Mouse (Mus musculus) MEL (cell line): Measurements from ENCODE around the gene Rsph1. TPM values are rescaled to one million over a fixed set of nuclear protein-coding genes. Genes with fewer than 3 reads are reported as not detected.

ENCODE experiments used
- DNase-seq: peaks from one replicate; pipeline ENCODE4 v3.0.0; 2011; ENCODE audit warnings: low read depth, low spot score
- H3K27ac ChIP-seq: 2 replicates; pipeline ENCODE4 v1.5.1; 2012; ENCODE audit warnings: low read depth, mild to moderate bottlenecking, control low read depth, low read length, moderate library complexity; ENCODE audit not compliant: control insufficient read depth
- H3K27me3 ChIP-seq, 2 experiments: fragments of 150-350 bp in 1 of 2; sonication (generic) in 1 of 2; 2 replicates each; pipeline ENCODE4 v1.6.1; 2012; ENCODE audit warnings: low read length in 2 of 2, mild to moderate bottlenecking in 2 of 2, improper control_type of control experiment in 1 of 2, moderate library complexity in 1 of 2; ENCODE audit not compliant: insufficient read depth in 2 of 2, control insufficient read depth in 1 of 2
- H3K36me3 ChIP-seq, 2 experiments: 2 replicates each; pipeline ENCODE4 v1.6.1; 2012 to 2014; ENCODE audit warnings: low read length in 2 of 2, improper control_type of control experiment in 1 of 2, inconsistent platforms in 1 of 2, mild to moderate bottlenecking in 1 of 2; ENCODE audit not compliant: insufficient read depth in 2 of 2, control insufficient read depth in 1 of 2
- H3K4me1 ChIP-seq, 2 experiments: fragments of 150-350 bp in 1 of 2; sonication (generic) in 1 of 2; 2 replicates each; pipeline ENCODE4 v1.6.1; 2012; ENCODE audit warnings: low read length in 2 of 2, improper control_type of control experiment in 1 of 2, mild to moderate bottlenecking in 1 of 2; ENCODE audit not compliant: insufficient read depth in 2 of 2, control insufficient read depth in 1 of 2
- H3K4me3 ChIP-seq, 2 experiments: fragments of 150-350 bp in 1 of 2; sonication (generic) in 1 of 2; 2 replicates each; pipeline ENCODE4 v1.5.1; 2012; ENCODE audit warnings: low read depth in 2 of 2, low read length in 2 of 2, mild to moderate bottlenecking in 2 of 2, moderate library complexity in 2 of 2, control low read depth in 1 of 2, improper control_type of control experiment in 1 of 2; ENCODE audit not compliant: control insufficient read depth in 1 of 2, insufficient read depth in 1 of 2
- H3K79me2 ChIP-seq: 2 replicates; pipeline ENCODE4 v1.6.1; 2012; ENCODE audit warnings: mild to moderate bottlenecking, low read length, moderate library complexity; ENCODE audit not compliant: control insufficient read depth, poor library complexity, insufficient read depth
- H3K9ac ChIP-seq: 2 replicates; pipeline ENCODE4 v1.6.1; 2012; ENCODE audit warnings: low read depth, mild to moderate bottlenecking, control low read depth, low read length, moderate library complexity; ENCODE audit not compliant: control insufficient read depth, poor library complexity, severe bottlenecking
- H3K9me3 ChIP-seq: fragments of 150-350 bp; sonication (generic); replicated peaks from 2 replicates; pipeline ENCODE4 v1.6.1; 2012; ENCODE audit warnings: mild to moderate bottlenecking, low read length, improper control_type of control experiment, moderate library complexity; ENCODE audit not compliant: insufficient read depth
- CHD1 ChIP-seq: IDR thresholded peaks from 2 replicates; pipeline ENCODE4 v1.6.1; 2012; ENCODE audit warnings: low read depth, mild to moderate bottlenecking, inconsistent platforms, low read length, improper control_type of control experiment
- CHD2 ChIP-seq: IDR thresholded peaks from 2 replicates; pipeline ENCODE4 v1.6.1; 2011; ENCODE audit warnings: low read length, improper control_type of control experiment
- CTCF ChIP-seq, 3 experiments: IDR thresholded peaks in 2 of 3; conservative IDR thresholded peaks in 1 of 3; 2 replicates each; pipeline ENCODE4 v1.5.1; 2011 to 2012; ENCODE audit warnings: low read length in 3 of 3, low read depth in 2 of 3, mild to moderate bottlenecking in 2 of 3, improper control_type of control experiment in 1 of 3, inconsistent platforms in 1 of 3, mixed read lengths in 1 of 3, moderate library complexity in 1 of 3; ENCODE audit not compliant: control insufficient read depth in 1 of 3, insufficient read depth in 1 of 3, poor library complexity in 1 of 3, severe bottlenecking in 1 of 3
- E2F4 ChIP-seq: IDR thresholded peaks from 2 replicates; pipeline ENCODE4 v1.6.1; 2011; ENCODE audit warnings: low read depth, low read length, improper control_type of control experiment, borderline replicate concordance
- ELF1 ChIP-seq: IDR thresholded peaks from 2 replicates; pipeline ENCODE4 v1.6.1; 2014; ENCODE audit warnings: low read depth, mild to moderate bottlenecking, inconsistent platforms, low read length, improper control_type of control experiment, moderate library complexity
- EP300 ChIP-seq, 2 experiments: IDR thresholded peaks; 2 replicates each; pipeline ENCODE4 v1.6.1; 2011; ENCODE audit warnings: improper control_type of control experiment in 2 of 2, low read length in 2 of 2, low read depth in 1 of 2, mild to moderate bottlenecking in 1 of 2
- ETS1 ChIP-seq: IDR thresholded peaks from 2 replicates; pipeline ENCODE4 v1.6.1; 2012; ENCODE audit warnings: low read depth, mild to moderate bottlenecking, inconsistent platforms, low read length, improper control_type of control experiment, moderate library complexity
- GATA1 ChIP-seq: IDR thresholded peaks from 2 replicates; pipeline ENCODE4 v1.6.1; 2011; ENCODE audit warnings: low read depth, low read length, improper control_type of control experiment
- HCFC1 ChIP-seq: IDR thresholded peaks from 2 replicates; pipeline ENCODE4 v1.6.1; 2012; ENCODE audit warnings: low read depth, mild to moderate bottlenecking, inconsistent platforms, low read length, improper control_type of control experiment, moderate library complexity
- KAT2A ChIP-seq: conservative IDR thresholded peaks from 2 replicates; pipeline ENCODE4 v1.6.1; 2012; ENCODE audit warnings: low read depth, low read length, improper control_type of control experiment, inconsistent platforms
- MAZ ChIP-seq: IDR thresholded peaks from 2 replicates; pipeline ENCODE4 v1.6.1; 2012; ENCODE audit warnings: low read depth, mild to moderate bottlenecking, inconsistent platforms, low read length, improper control_type of control experiment
- MXI1 ChIP-seq: IDR thresholded peaks from 2 replicates; pipeline ENCODE4 v1.6.1; 2011; ENCODE audit warnings: mild to moderate bottlenecking, low read depth, low read length, improper control_type of control experiment
- MYB ChIP-seq: IDR thresholded peaks from 2 replicates; pipeline ENCODE4 v1.6.1; 2011; ENCODE audit warnings: mild to moderate bottlenecking, low read depth, low read length, improper control_type of control experiment
- NELFE ChIP-seq: IDR thresholded peaks from 2 replicates; pipeline ENCODE4 v1.6.1; 2011; ENCODE audit warnings: low read depth, low read length, improper control_type of control experiment
- NRF1 ChIP-seq: IDR thresholded peaks from 2 replicates; pipeline ENCODE4 v1.6.1; 2014; ENCODE audit warnings: low read depth, mild to moderate bottlenecking, inconsistent platforms, low read length, improper control_type of control experiment, moderate library complexity; ENCODE audit not compliant: poor library complexity, insufficient read depth, severe bottlenecking
- POLR2A ChIP-seq, 2 experiments: IDR thresholded peaks; 2 replicates each; pipeline ENCODE4 v1.6.1; 2011 to 2012; ENCODE audit warnings: low read length in 2 of 2, mild to moderate bottlenecking in 2 of 2, control low read depth in 1 of 2, improper control_type of control experiment in 1 of 2, low read depth in 1 of 2, moderate library complexity in 1 of 2; ENCODE audit not compliant: control insufficient read depth in 1 of 2, insufficient read depth in 1 of 2, poor library complexity in 1 of 2
- POLR2AphosphoS2 ChIP-seq: IDR thresholded peaks from 2 replicates; pipeline ENCODE4 v1.6.1; 2011; ENCODE audit warnings: low read length, improper control_type of control experiment
- RAD21 ChIP-seq: IDR thresholded peaks from 2 replicates; pipeline ENCODE4 v1.6.1; 2011; ENCODE audit warnings: mild to moderate bottlenecking, low read depth, low read length, improper control_type of control experiment
- RCOR1 ChIP-seq: IDR thresholded peaks from 2 replicates; pipeline ENCODE4 v1.6.1; 2012; ENCODE audit warnings: low read depth, mild to moderate bottlenecking, inconsistent platforms, low read length, improper control_type of control experiment
- SIN3A ChIP-seq: IDR thresholded peaks from 2 replicates; pipeline ENCODE4 v1.6.1; 2012; ENCODE audit warnings: low read length, improper control_type of control experiment, inconsistent platforms
- SMC3 ChIP-seq: IDR thresholded peaks from 2 replicates; pipeline ENCODE4 v1.6.1; 2011; ENCODE audit warnings: low read depth, low read length, improper control_type of control experiment
- TCF12 ChIP-seq: IDR thresholded peaks from 2 replicates; pipeline ENCODE4 v1.6.1; 2014; ENCODE audit warnings: low read depth, mild to moderate bottlenecking, inconsistent platforms, low read length, improper control_type of control experiment, moderate library complexity
- USF1 ChIP-seq: IDR thresholded peaks from 2 replicates; pipeline ENCODE4 v1.6.1; 2014; ENCODE audit warnings: low read depth, mild to moderate bottlenecking, inconsistent platforms, low read length, improper control_type of control experiment, moderate library complexity
- ZC3H11A ChIP-seq: IDR thresholded peaks from 2 replicates; pipeline ENCODE4 v1.6.1; 2012; ENCODE audit warnings: low read depth, mild to moderate bottlenecking, inconsistent platforms, low read length, improper control_type of control experiment
- ZKSCAN1 ChIP-seq: IDR thresholded peaks from 2 replicates; pipeline ENCODE4 v1.6.1; 2012; ENCODE audit warnings: low read depth, mild to moderate bottlenecking, inconsistent platforms, low read length, improper control_type of control experiment, moderate library complexity
- ZNF384 ChIP-seq: IDR thresholded peaks from 2 replicates; pipeline ENCODE4 v1.6.1; 2012; ENCODE audit warnings: low read depth, mild to moderate bottlenecking, inconsistent platforms, low read length, improper control_type of control experiment
- polyA plus RNA-seq, 2 experiments: library from polyadenylated mRNA; stranded (reverse) in 1 of 2; unstranded in 1 of 2; fragments of >175 nt in 1 of 2; fragments of >200 nt in 1 of 2; gene quantifications; 2 replicates each; pipeline versions ENCODE4 v1.2.1 to v1.2.4; 2012; ENCODE audit warnings: low replicate concordance in 2 of 2, low read depth in 1 of 2; ENCODE audit not compliant: insufficient read length in 2 of 2, insufficient read depth in 1 of 2, missing spikeins in 1 of 2
- total RNA-seq: library from RNA; depleted of rRNA; stranded (reverse); fragments of 300-350 nt; gene quantifications from 2 replicates; pipeline ENCODE4 v1.2.3, GENCODE M21; 2012

Rsph1 gene
- total and polyA plus RNA-seq, 3 experiments, result 1.3 to 3.6 TPM; not detected in 1

- peak; percentile 65 for TF ChIP-seq HCFC1
- TF ChIP-seq KAT2A, result no peak
- no peak for TF ChIP-seq CHD1
- TF ChIP-seq, all 39 proteins: peak for 10
These were observed 18.2 kb upstream of the Rsph1 start (continued) for GRCm38 (mm10) chr17:31295215-31295891.

GRCm38 (mm10) chr17:31294363-31295214 is 17.4 kb upstream of the Rsph1 start:
- Histone ChIP-seq H3K36me3 (peaks cover 0 to 19% of the 10 kb centered on the region in 2 experiments; a peak in 2 of 4 replicates), H3K79me2 (peaks cover 9% of the 10 kb centered on the region), H3K4me1 (peaks cover 11 to 31% of the 10 kb centered on the region in 2 experiments), H3K9ac (peak overlapping the region; percentile 91), H3K9me3 (no peaks in the 10 kb centered on the region), H3K4me3 (peak overlapping the region; percentile 17 to 57; a peak in 3 of 4 replicates), H3K27ac (peak overlapping the region; percentile 88), H3K27me3 (no peaks in the 10 kb centered on the region)
- TF ChIP-seq NRF1, result no peak
- peak in 1 of 2 experiments; percentile 28; a peak in 1 of 4 replicates for TF ChIP-seq EP300 (IDR thresholded peaks at IDR 0.05; ENCODE audit: low read depth in 1 of 2, low read length in 2 of 2)
- peak; percentile 70 for TF ChIP-seq SIN3A
- TF ChIP-seq SMC3, result no peak; the same call in 1 of the 2 replicates
- TF ChIP-seq ELF1, result peak; percentile 45; the same call in 1 of the 2 replicates
- no peak for TF ChIP-seq CHD2
- TF ChIP-seq ETS1, result 0 out of 2 replicates have a peak, but pooled peaks have one; percentile 21
- no peak for TF ChIP-seq ZKSCAN1
- no peak for TF ChIP-seq USF1
- no peak for TF ChIP-seq MYB
- no peak for TF ChIP-seq E2F4
- TF ChIP-seq ZNF384, result no peak
- TF ChIP-seq ZC3H11A, result no peak
- peak; percentile 24 to 81 (median 57); a peak in 5 of 6 replicates for TF ChIP-seq CTCF (IDR thresholded peaks at IDR 0.05 in 2 of 3, conservative IDR thresholded peaks at IDR 0.05 in 1 of 3; ENCODE audit: control insufficient read depth in 1 of 3, insufficient read depth in 1 of 3, low read depth in 2 of 3, low read length in 3 of 3, poor library complexity in 1 of 3, severe bottlenecking in 1 of 3)
- TF ChIP-seq MXI1, result peak; percentile 23; the same call in 1 of the 2 replicates
- TF ChIP-seq GATA1, result 0 out of 2 replicates have a peak, but pooled peaks have one; percentile 1
- no peak; the same call in 1 of the 2 replicates for TF ChIP-seq MAZ
- 0 out of 4 replicates have a peak, but pooled peaks of 1 of the 2 experiments have one; percentile 34 for TF ChIP-seq POLR2A (IDR thresholded peaks at IDR 0.05; ENCODE audit: control insufficient read depth in 1 of 2, insufficient read depth in 1 of 2, low read depth in 1 of 2, low read length in 2 of 2, poor library complexity in 1 of 2)
- peak; percentile 17 for TF ChIP-seq NELFE
- TF ChIP-seq POLR2AphosphoS2, result no peak
- TF ChIP-seq KAT2A, result no peak
- TF ChIP-seq HCFC1, result peak; percentile 75
- TF ChIP-seq TCF12, result no peak
- TF ChIP-seq CHD1, result no peak
- no peak for TF ChIP-seq RCOR1
- peak; percentile 8 for TF ChIP-seq RAD21
- DNase-seq, result peak; percentile 81
